In the genomic region with DNA sequence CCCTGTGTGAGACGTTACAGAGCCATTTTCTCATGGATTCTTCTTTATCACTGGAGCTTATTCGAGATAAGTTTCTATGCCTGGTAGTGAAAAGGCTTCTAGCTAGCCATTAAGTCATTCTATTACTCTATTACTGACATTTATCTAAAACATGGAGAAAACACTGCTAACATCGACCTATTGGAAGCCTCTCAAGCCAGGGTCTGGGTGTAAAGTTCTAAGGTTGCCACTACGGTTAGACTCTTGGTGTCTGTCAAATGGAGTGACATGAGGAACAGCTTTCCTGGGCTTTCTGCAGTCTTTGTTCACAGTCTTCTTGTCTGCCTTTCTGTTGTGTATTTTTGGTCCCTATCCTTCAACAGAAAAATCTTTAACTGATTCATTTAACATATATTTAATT, we compare ENCODE assay signal across 34 mouse cellular contexts. TPM values are rescaled to one million over a fixed set of nuclear protein-coding genes. Genes with fewer than 3 reads are reported as not detected.
"Had no signal": no experiment of that assay in that cellular context is flagged by ENCODE, and none has a peak within 500 bp of the region (broad histone marks: within the 10 kb centered on the region; RNA-seq: fewer than 3 reads in every experiment).

No protein-coding gene starts in this region.

- H3K9ac ChIP-seq: embryonic facial prominence, embryonic 12.5 days; embryonic facial prominence, embryonic 13.5 days; embryonic facial prominence, embryonic 15.5 days; forebrain, embryonic 12.5 days; forebrain, embryonic 13.5 days; forebrain, embryonic 15.5 days; forebrain, postnatal 0 days had no signal

- H3K9me3 ChIP-seq: embryonic facial prominence, embryonic 10.5 days; embryonic facial prominence, embryonic 13.5 days; embryonic facial prominence, embryonic 15.5 days; forebrain, embryonic 10.5 days; forebrain, embryonic 12.5 days; forebrain, embryonic 13.5 days; forebrain, embryonic 15.5 days had no signal

- H3K36me3 ChIP-seq: embryonic facial prominence, embryonic 10.5 days; embryonic facial prominence, embryonic 12.5 days; embryonic facial prominence, embryonic 13.5 days; embryonic facial prominence, embryonic 15.5 days; forebrain, embryonic 10.5 days; forebrain, embryonic 12.5 days; forebrain, embryonic 15.5 days had no signal

- H3K27ac ChIP-seq: embryonic facial prominence, embryonic 10.5 days; embryonic facial prominence, embryonic 12.5 days; embryonic facial prominence, embryonic 13.5 days; embryonic facial prominence, embryonic 15.5 days; forebrain, embryonic 10.5 days; forebrain, embryonic 12.5 days; forebrain, embryonic 13.5 days; forebrain, embryonic 15.5 days; gastrocnemius, adult 2 months had no signal

- DNase-seq: cerebellum, adult 2 months; cerebellum, adult 8-10 months; cerebellum, adult 9-10 months; cerebellum, adult 9-11 months; cerebellum, postnatal 10 days; cerebellum, postnatal 14 days; cerebellum, postnatal 25 days; cerebellum, postnatal 36 days; embryo, embryonic 11 days; forebrain, postnatal 0 days; gastrocnemius, adult 2 months; gastrocnemius, postnatal 10 days; gastrocnemius, postnatal 14 days; gastrocnemius, postnatal 25 days; gastrocnemius, postnatal 36 days; heart, adult 11 months; heart, adult 18-20 months had no signal

- ATAC-seq: forebrain, embryonic 13.5 days; forebrain, embryonic 14.5 days; forebrain, embryonic 15.5 days; forebrain, embryonic 16.5 days; forebrain, postnatal 0 days had no signal

- H3K4me1 ChIP-seq: embryonic facial prominence, embryonic 10.5 days; embryonic facial prominence, embryonic 12.5 days; embryonic facial prominence, embryonic 13.5 days; embryonic facial prominence, embryonic 15.5 days; forebrain, embryonic 10.5 days; forebrain, embryonic 12.5 days; forebrain, embryonic 13.5 days; forebrain, embryonic 15.5 days had no signal

- H3K27me3 ChIP-seq: embryonic facial prominence, embryonic 12.5 days; embryonic facial prominence, embryonic 13.5 days; embryonic facial prominence, embryonic 15.5 days; forebrain, embryonic 12.5 days; forebrain, embryonic 13.5 days; forebrain, embryonic 15.5 days had no signal

- H3K4me2 ChIP-seq: embryonic facial prominence, embryonic 12.5 days; embryonic facial prominence, embryonic 13.5 days; embryonic facial prominence, embryonic 15.5 days; forebrain, embryonic 12.5 days; forebrain, embryonic 13.5 days; forebrain, embryonic 15.5 days had no signal

- H3K4me3 ChIP-seq: embryonic facial prominence, embryonic 10.5 days; embryonic facial prominence, embryonic 12.5 days; embryonic facial prominence, embryonic 13.5 days; embryonic facial prominence, embryonic 15.5 days; erythroblast, embryonic 14.5 days; forebrain, embryonic 10.5 days; forebrain, embryonic 12.5 days; forebrain, embryonic 13.5 days; forebrain, embryonic 15.5 days; gastrocnemius, adult 2 months had no signal

RNA-seq across cellular contexts. Expression of gene Gc, which starts 4.1 kb away (rescaled TPM):
- total RNA-seq: common myeloid progenitor, adult 5-6 weeks; forebrain, postnatal 0 days; gastrocnemius, adult 2 months; gastrocnemius, postnatal 14 days; gastrocnemius, postnatal 25 days; granulocyte monocyte progenitor cell, adult 5-6 weeks; heart, adult 18-20 months had no signal
- polyA plus RNA-seq: cerebellum, adult 2 months; cortical plate, adult 2 months; embryonic facial prominence, embryonic 10.5 days; embryonic facial prominence, embryonic 11.5 days; embryonic facial prominence, embryonic 12.5 days; embryonic facial prominence, embryonic 13.5 days; embryonic facial prominence, embryonic 14.5 days; embryonic facial prominence, embryonic 15.5 days; erythroblast, embryonic 14.5 days; forebrain, embryonic 10.5 days; forebrain, embryonic 11.5 days; forebrain, embryonic 12.5 days; forebrain, embryonic 13.5 days; forebrain, embryonic 14.5 days; forebrain, embryonic 15.5 days; forebrain, embryonic 16.5 days; forebrain, postnatal 0 days had no signal
